Mouse (Mus musculus) retina, embryonic 14.5 days (tissue): ENCODE results near the gene Samd9l.
"Not testable (repeated sequence)": the region's sequence is repeated elsewhere in the genome, so short reads cannot be mapped to it uniquely, and the experiment has no call there.

Experiments
- DNase-seq: peaks from one replicate; pipeline ENCODE4 v3.0.0-alpha.2; 2015; ENCODE audit warnings: low spot score

The Samd9l gene

DNA sequence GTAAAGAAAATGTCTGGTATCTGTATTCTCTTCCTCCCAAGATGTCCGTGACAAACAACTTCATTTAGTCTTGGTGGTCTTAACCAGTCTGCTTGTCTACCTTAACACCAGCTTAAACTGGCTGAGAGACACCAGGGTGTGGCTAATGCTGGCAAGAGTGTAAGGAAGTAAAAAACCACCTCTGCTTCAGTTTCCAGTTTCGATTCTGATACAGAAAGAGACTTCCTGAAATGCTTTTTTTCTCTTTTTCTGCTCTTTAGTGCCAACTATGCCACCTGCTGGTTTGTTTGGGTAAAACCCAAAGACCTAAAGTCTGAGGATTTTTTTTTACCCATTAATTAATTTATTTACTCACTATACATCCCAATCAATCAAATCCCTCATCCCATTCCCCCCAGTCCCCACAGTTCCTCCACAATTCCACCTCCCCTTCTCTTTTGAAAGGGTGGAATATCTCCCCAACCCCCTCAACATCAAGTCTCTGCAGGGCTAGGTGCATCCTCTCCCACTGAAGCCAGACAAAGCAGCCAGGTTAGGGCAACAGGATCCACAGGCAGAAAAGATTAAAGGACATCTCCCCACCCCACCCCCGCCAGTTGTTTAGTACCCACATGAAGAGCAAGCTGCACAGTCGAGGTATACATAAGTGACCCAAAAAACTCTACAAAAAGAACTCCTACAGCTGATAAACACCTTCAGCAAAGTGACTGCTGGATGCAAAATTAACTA, at the start of gene Samd9l:
Gene Samd9l, minus strand, starts transcription at position 233 of the 729 bp plus-strand sequence.
- DNase-seq: peak; percentile 67

GRCm38 (mm10) chr6:3447404-3447803, 48.0 kb upstream of the Samd9l start:
- peak; percentile 82 for DNase-seq

DNA sequence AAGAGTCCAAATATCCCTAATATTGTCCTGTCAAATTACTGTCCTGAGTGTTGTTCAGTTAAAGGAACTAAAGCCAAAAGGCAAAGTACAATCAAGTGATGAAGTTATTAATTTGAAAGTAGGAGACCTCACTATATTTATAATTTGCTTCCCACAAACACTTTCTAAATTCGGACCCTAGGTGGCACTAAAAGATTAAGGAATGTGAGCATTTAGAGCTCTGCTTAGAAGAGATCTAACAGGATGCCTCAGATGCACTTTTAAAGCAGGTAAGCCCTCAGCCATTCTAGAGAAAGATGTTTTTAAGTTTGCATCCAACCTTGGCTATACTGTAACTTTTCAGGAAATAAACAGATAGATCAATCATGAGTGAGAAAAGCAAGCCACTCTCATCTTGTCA, 44.5 kb upstream of the Samd9l start:
- DNase-seq: no peak

DNA sequence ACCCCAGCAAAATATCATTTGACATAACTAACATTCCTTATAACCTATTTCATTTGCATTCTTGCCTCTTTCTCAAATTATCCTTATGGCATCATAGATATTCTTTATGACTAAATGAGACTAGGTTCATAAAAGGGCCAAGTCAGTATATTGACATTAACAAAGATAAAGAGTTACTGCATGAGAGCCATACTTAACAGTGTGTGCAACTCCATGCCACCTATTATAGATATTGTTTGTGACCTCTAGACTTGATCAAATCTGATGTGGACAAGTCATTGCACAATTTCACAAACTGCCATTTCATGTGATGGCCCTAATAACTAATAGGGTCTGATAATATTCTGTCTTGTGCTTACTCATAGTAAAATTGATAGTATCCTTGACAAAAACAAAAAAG, 36.7 kb upstream of the Samd9l start:
- no peak for DNase-seq

DNA sequence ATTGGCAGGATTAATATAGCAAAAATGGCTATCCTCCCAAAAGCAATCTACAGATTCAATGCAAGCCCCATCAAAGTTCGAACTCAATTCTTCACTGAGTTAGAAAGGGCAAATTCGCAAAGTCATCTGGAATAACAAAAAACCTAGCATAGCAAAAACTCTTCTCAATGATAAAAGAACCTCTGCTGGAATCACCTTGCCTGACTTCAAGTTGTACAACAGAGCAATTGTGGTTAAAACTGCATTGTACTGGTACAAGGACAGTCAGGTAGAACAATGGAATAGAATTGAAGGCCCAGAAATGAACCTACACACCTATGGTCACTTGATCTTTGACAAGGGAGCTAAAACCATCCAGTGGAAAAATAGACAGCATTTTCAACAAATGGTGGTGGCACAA, 31.6 kb upstream of the Samd9l start:
- DNase-seq: not testable (repeated sequence)

GRCm38 (mm10) chr6:3427047-3427446, 27.7 kb upstream of the Samd9l start:
- no peak for DNase-seq

DNA sequence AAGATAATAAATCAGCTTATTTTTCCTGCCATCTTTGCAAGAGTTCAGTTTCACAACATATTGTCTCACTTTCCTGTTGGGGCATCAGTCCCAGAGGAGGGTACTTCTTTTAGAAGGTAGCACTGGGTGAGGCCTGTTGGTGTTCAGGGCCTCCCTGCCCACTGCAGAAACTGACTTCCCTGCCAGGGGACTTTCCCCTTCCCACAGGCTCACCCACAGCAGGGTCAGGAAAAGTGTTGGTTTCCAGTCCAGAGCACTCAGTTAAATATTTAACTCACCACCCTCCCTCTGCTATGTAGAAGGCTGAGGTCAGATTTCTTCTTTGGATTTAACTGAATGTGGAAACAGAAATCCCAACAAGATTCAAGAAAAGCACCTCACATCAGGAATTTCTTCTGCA, 26.0 kb upstream of the Samd9l start:
- not testable (repeated sequence) for DNase-seq

- DNase-seq: not testable (repeated sequence)
Measured at GRCm38 (mm10) chr6:3424613-3425277, 25.4 kb upstream of the Samd9l start.

GRCm38 (mm10) chr6:3397182-3397906, 2.0 kb downstream of the Samd9l start:
- not testable (repeated sequence) for DNase-seq

- DNase-seq: not testable (repeated sequence)
Measured at GRCm38 (mm10) chr6:3395921-3396611, 3.3 kb downstream of the Samd9l start.

DNA sequence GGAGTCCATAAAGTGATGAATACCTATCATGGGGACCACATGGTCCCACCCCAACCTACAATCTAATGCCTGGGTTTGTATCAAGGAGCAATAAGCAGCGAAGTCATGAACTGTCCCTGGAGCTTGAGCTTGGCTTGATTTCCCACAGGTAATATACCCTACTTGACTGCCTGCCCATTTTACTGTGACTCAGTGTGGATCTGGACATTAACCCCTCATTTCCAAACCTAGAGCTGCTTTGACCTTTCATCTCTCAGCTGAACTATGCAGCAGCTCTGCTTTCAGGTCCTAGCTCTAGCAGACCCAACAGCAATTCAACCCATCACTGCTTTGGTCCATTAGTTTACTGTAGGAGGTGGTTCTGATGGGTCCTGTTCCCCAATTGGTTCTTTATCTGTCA, 9.4 kb downstream of the Samd9l start:
- DNase-seq: no peak

GRCm38 (mm10) chr6:3386565-3386964, 12.8 kb downstream of the Samd9l start:
- DNase-seq: no peak

- DNase-seq: not testable (repeated sequence)
Measured at GRCm38 (mm10) chr6:3384816-3385215, 14.6 kb downstream of the Samd9l start.

- DNase-seq: not testable (repeated sequence)
Measured at GRCm38 (mm10) chr6:3384115-3384791, 15.1 kb downstream of the Samd9l start.

GRCm38 (mm10) chr6:3379146-3379545, 20.2 kb downstream of the Samd9l start:
- no peak for DNase-seq

- no peak for DNase-seq
Measured at GRCm38 (mm10) chr6:3376687-3377086, 22.7 kb downstream of the Samd9l start.

- no peak for DNase-seq
Measured at GRCm38 (mm10) chr6:3369527-3369926, 29.8 kb downstream of the Samd9l start.

DNA sequence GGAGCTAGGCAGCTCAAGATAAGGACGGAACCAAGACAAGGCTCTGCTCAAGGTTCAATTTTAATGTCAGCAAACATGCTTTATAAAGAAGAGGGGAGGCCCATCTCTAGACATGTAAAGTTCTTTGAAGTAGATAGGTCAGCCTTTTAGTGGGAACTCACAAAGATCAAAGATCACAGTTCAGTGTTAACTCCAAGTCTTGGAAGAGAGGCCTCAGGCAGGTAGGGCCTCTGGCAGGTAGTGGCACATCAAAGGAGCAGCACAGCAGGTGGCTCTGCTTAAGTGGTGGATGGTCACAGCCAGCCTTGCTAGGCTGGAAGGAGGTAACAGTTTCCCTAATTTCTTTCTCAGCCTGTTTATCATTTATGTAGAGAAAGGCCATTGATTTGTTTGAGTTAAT, 33.8 kb downstream of the Samd9l start:
- DNase-seq: not testable (repeated sequence)

GRCm38 (mm10) chr6:3345924-3346597, 53.3 kb downstream of the Samd9l start:
- DNase-seq: not testable (repeated sequence)

DNA sequence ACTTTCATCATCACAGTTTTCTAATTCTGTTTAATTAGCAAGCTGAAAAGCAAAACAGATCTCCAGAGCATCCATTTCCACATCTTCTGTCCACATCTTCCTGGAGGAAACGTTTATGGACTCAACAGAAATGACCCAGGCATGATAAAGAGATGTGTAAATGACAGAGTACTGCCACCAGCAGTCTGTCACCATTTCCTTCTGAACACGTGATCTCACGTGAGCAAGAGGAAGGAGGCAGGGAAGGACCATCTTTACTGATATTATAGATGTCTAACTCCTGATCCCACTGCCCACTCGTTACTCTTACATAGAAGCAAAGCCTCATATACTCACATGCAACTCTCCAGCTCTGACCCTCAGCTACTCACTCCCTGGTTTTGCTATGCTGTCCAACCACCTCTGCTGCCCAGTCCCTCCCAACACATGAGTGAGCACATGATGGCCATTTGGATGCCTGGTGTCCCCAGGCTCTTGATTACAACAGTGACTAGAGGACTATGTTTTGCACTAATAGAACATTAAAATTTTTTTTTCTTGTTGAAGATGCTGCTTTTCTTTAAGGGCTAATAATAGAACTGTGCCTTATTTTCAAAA, 54.2 kb downstream of the Samd9l start:
- DNase-seq: not testable (repeated sequence)
